Mouse (Mus musculus) midbrain, embryonic 15.5 days (tissue): Measurements from ENCODE around the gene Ccn5. TPM values are rescaled to one million over a fixed set of nuclear protein-coding genes. Genes with fewer than 3 reads are reported as not detected.
A peak's percentile ranks its signal among the peaks of the same experiment; 100 is the strongest.

ENCODE experiments used
- ATAC-seq: fragments of 200-750 bp; cut with Nextera tagmentation; replicated peaks from 2 replicates; pipeline ENCODE4 v1.8.0; 2017; ENCODE audit warnings: moderate TSS enrichment
- H3K27ac ChIP-seq: fragments of 300-500 bp; sonication (generic); 2 replicates; pipeline ENCODE4 v1.5.1; 2015; ENCODE audit warnings: mild to moderate bottlenecking, inconsistent platforms
- H3K27me3 ChIP-seq: fragments of 300-500 bp; sonication (generic); replicated peaks from 2 replicates; pipeline ENCODE4 v1.6.1; 2015; ENCODE audit warnings: inconsistent platforms
- H3K36me3 ChIP-seq: fragments of 300-500 bp; sonication (generic); replicated peaks from 2 replicates; pipeline ENCODE4 v1.6.1; 2015; ENCODE audit warnings: inconsistent platforms
- H3K4me1 ChIP-seq: fragments of 300-500 bp; sonication (generic); 2 replicates; pipeline ENCODE4 v1.6.1; 2015; ENCODE audit warnings: inconsistent platforms
- H3K4me2 ChIP-seq: fragments of 300-500 bp; sonication (generic); 2 replicates; pipeline ENCODE4 v1.6.1; 2015; ENCODE audit warnings: inconsistent platforms, mild to moderate bottlenecking, moderate library complexity
- H3K4me3 ChIP-seq: fragments of 300-500 bp; sonication (generic); 2 replicates; pipeline ENCODE4 v1.5.1; 2015; ENCODE audit warnings: mild to moderate bottlenecking, inconsistent platforms
- H3K9ac ChIP-seq: fragments of 300-500 bp; sonication (generic); 2 replicates; pipeline ENCODE4 v1.6.1; 2015; ENCODE audit warnings: mild to moderate bottlenecking, inconsistent platforms
- H3K9me3 ChIP-seq: fragments of 300-500 bp; sonication (generic); 2 replicates; pipeline ENCODE4 v1.6.1; 2016; ENCODE audit warnings: inconsistent platforms
- WGBS: fragments of 180-500 bp; shearing (Covaris S2); methylation state at CpG from one replicate; pipeline ENCODE4 v1.1.7; 2015; ENCODE audit warnings: mixed read lengths; 5-methylcytosine and 5-hydroxymethylcytosine counted together
- polyA plus RNA-seq: library from polyadenylated mRNA; unstranded; fragments of >200 nt; fragmentation: Nextera tagmentation; extraction: Ambion mirVana; gene quantifications from 2 replicates; pipeline ENCODE4 v1.2.1, GENCODE M21; 2015

Ccn5 gene
- polyA plus RNA-seq = 0.28 and 0.68 TPM in 2 replicates

DNA sequence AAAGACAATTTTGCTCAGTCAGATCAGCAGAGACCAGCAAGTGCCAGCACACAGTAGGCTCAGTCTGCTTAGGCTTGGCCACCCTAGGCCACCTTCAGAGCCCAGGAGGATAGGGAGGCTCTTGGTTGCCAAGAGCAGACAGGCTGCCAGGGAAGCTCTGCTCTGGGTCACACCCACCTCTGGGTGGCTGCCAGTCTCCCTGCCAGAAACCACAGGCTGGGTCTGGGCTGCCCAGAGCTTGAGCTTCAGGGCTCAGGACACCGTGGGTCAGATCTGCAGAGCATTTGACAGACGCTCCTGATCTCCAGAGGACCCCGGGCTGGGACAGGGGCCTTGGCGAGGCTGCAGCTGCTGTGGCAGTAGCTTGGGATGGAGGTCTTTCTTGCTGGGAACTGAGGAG lies at the start of gene Ccn5:
Ccn5 (plus strand) TSS at position 255 of the 400 bp plus-strand sequence.
- H3K4me2 ChIP-seq = no peak within 1 kb of the TSS
- no peaks in the 10 kb centered on the region for H3K9me3 ChIP-seq
- H3K4me1 ChIP-seq = no peaks in the 10 kb centered on the region
- no peak within 1 kb of the TSS for H3K9ac ChIP-seq
- 82% methylated on average over 4 of the region's 4 CpGs for WGBS
- no peak within 1 kb of the TSS for H3K27ac ChIP-seq
- H3K27me3 ChIP-seq = no peaks in the 10 kb centered on the region
- H3K36me3 ChIP-seq = no peaks in the 10 kb centered on the region
- no peak within 1 kb of the TSS for H3K4me3 ChIP-seq
- ATAC-seq = no peak

DNA sequence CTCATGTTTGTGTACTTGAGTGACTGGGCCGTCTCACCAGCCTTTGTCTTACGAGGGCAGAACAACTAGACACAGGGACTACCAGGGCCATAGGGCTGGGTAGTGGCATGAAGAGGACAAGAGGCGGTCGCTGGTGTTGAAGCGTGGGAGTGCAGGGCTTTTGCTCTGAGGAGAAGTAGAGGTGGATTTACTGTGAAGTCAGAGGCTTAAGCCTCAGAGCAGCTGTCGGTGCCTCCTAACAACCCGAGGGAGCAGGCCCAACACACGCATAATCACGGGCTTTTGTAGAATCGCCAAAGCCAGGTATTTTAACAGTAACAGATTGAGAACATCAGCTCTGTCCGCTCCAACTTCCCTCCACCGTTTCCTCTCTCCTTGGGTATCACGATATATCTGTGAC lies 44.0 kb upstream of the Ccn5 start:
- Histone ChIP-seq H3K4me1 (no peaks in the 10 kb centered on the region), H3K27me3 (no peaks in the 10 kb centered on the region), H3K4me3 (no peak overlapping the region), H3K27ac (no peak overlapping the region), H3K4me2 (no peak overlapping the region), H3K36me3 (no peaks in the 10 kb centered on the region), H3K9me3 (no peaks in the 10 kb centered on the region), H3K9ac (no peak overlapping the region)
- 9% methylated on average over 13 of the region's 13 CpGs for WGBS
- no peak for ATAC-seq

DNA sequence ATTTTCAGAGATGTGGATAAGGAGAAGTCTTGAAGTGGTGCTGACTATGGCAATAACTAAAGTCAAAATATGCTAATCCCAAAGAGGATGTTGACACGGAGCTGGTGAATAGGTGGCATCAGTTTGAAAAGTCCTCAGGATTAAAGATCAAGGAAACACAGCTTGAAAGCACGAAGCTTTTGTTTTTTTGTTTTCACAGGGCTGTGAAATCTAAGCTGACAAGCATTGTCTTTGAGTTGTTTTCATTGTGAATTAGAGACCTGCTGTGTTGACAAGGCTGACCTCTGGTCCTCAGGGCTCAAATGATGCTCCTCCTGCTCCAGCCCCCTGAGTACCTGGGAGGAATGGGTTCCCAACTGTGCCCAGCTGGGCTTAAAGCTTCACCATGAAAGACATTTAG lies 43.6 kb upstream of the Ccn5 start:
- Histone ChIP-seq H3K9ac (no peak overlapping the region), H3K27ac (no peak overlapping the region), H3K4me1 (no peaks in the 10 kb centered on the region), H3K9me3 (no peaks in the 10 kb centered on the region), H3K36me3 (no peaks in the 10 kb centered on the region), H3K4me2 (no peak overlapping the region), H3K27me3 (no peaks in the 10 kb centered on the region), H3K4me3 (no peak overlapping the region)
- ATAC-seq = no peak
- 0% methylated on average over 2 of the region's 2 CpGs for WGBS

DNA sequence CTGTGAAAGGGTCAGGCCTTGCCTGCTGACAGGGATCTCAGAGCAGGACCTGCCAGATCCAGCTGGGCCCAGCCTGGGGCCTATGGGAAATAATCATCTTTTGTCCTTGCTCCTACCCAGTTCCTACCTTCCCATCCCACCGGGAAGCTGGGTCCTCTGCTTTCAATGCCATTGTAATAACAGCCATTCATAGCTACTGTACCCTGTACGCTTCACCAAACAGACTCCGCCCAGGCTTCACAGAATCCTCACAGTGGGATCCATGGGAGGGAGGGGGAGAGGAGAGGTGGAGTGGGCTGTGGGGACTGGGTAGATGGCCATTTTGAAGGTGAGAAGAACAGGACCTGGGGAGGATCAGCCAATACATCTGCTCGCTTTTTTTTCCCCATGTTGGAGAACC lies 41.8 kb upstream of the Ccn5 start:
- H3K27ac ChIP-seq = no peak overlapping the region
- no peaks in the 10 kb centered on the region for H3K36me3 ChIP-seq
- no peak overlapping the region for H3K4me2 ChIP-seq
- no peaks in the 10 kb centered on the region for H3K4me1 ChIP-seq
- no peak for ATAC-seq
- 61% methylated on average over 4 of the region's 4 CpGs for WGBS
- no peaks in the 10 kb centered on the region for H3K27me3 ChIP-seq
- H3K9me3 ChIP-seq = no peaks in the 10 kb centered on the region
- H3K4me3 ChIP-seq = no peak overlapping the region
- H3K9ac ChIP-seq = no peak overlapping the region

DNA sequence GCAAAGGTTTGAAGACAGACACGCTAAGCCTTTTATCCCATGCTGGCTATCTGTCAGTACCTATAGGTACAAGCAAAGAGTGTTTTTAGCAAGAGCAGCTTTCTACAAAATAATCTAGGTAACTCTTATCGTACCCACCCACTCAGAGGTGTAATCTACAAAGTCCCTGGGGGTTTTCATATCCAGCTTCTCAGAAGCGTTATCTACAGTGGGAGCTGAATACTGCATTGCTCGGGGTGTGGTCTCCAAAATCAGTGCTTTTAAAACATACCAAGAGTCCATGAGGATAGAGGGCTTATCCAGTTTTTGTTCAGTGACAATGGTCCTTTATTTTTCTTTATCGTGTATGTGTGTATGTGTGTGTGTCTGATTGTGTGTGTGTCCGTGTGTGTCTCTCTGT lies 37.3 kb upstream of the Ccn5 start:
- Histone ChIP-seq H3K4me1 (no peaks in the 10 kb centered on the region), H3K9ac (no peak overlapping the region), H3K9me3 (no peaks in the 10 kb centered on the region), H3K4me3 (no peak overlapping the region), H3K36me3 (no peaks in the 10 kb centered on the region), H3K27me3 (no peaks in the 10 kb centered on the region), H3K27ac (no peak overlapping the region), H3K4me2 (no peak overlapping the region)
- ATAC-seq = no peak
- WGBS = 88% methylated on average over 6 of the region's 6 CpGs

DNA sequence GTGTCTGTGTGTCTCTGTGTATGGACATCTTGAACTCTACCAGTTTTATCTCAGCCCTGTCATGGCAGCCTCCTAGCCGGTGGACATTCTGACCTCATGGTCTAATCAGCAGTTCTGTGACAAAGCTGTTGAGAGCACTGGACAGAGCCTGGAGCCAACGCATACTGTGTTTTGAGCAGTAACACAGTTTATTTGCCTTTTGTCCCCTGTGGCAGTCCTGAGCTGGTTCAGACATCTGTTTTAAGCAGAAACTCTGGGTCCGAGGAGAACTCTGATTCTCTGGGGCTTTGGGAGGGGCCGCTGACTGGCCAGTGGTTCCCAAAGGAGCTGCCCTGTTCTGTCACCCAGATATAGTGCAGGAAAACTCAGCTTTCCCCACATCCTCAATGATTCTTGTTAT lies 36.8 kb upstream of the Ccn5 start:
- Histone ChIP-seq H3K4me3 (no peak overlapping the region), H3K9me3 (no peaks in the 10 kb centered on the region), H3K27me3 (no peaks in the 10 kb centered on the region), H3K4me1 (no peaks in the 10 kb centered on the region), H3K4me2 (no peak overlapping the region), H3K36me3 (no peaks in the 10 kb centered on the region), H3K9ac (no peak overlapping the region), H3K27ac (no peak overlapping the region)
- ATAC-seq = no peak
- 76% methylated on average over 4 of the region's 4 CpGs for whole genome bisulfite sequencing

DNA sequence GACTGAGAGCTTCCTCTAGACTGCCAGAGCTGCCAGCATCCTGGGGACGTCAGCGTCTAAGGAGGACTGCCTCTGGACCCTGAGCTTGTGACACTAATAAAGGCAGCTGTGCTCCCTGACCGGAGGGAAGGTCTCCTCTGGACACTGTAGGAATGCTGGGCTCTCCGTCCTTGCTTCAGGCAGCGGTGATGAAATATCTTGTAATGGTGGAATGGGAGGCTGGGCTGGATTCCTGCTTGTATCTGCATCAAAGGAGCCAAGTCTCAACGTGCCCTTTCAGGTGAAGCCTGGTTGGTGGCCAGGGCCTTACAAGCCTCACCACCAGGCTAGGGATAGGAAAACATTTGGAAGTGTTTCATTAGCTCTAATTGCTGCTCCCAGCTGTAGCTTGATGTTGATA lies 33.6 kb upstream of the Ccn5 start:
- no peak for ATAC-seq
- H3K4me3 ChIP-seq = no peak overlapping the region
- H3K9me3 ChIP-seq = no peaks in the 10 kb centered on the region
- no peaks in the 10 kb centered on the region for H3K4me1 ChIP-seq
- no peak overlapping the region for H3K4me2 ChIP-seq
- no peaks in the 10 kb centered on the region for H3K27me3 ChIP-seq
- no peak overlapping the region for H3K9ac ChIP-seq
- no peaks in the 10 kb centered on the region for H3K36me3 ChIP-seq
- 84% methylated on average over 6 of the region's 6 CpGs for WGBS
- H3K27ac ChIP-seq = no peak overlapping the region

DNA sequence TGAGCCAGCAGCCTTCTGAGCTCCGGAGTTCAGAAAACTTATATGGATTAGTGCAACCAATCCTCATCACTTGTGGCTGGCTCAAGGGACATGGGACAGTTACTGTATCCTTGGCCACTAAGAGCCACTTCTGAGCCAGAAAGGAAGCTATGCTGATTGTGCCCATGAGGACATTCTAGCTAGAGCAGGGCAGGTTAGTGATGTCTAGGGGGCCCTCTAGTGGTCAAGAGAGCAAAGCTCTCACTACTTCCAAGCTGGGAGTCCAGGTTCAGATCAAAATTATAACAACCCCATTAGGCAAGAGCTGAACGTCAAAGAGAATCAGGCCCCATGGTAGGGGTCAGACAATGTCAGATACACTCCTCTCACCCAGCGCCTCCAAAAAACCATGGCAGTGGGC lies 33.0 kb upstream of the Ccn5 start:
- no peak overlapping the region for H3K4me2 ChIP-seq
- ATAC-seq = 0 out of 2 replicates have a peak, but pooled peaks have one; percentile 58
- no peak overlapping the region for H3K4me3 ChIP-seq
- WGBS = 49% methylated on average over 3 of the region's 3 CpGs
- no peaks in the 10 kb centered on the region for H3K36me3 ChIP-seq
- no peak overlapping the region for H3K9ac ChIP-seq
- H3K9me3 ChIP-seq = no peaks in the 10 kb centered on the region
- H3K4me1 ChIP-seq = no peaks in the 10 kb centered on the region
- H3K27me3 ChIP-seq = no peaks in the 10 kb centered on the region
- no peak overlapping the region for H3K27ac ChIP-seq

DNA sequence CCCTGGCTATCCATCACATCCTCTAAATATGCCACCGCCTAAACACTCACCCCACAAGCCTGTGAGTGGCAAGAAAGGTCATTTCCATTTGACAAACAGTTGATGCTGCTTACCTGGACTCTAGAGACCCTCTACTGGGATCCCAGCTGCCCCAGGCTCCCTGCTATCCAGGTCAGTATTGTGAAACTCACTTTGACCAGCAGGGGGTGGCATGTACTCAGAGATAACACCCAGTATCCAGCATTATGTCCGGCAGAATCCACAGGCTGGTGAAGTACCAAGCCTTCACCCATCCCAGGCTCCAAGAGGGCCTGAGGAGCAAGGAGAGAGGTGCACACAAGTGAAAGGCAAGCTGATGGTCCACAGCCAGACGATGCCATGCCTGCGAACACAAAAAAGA lies 32.2 kb upstream of the Ccn5 start:
- no peak overlapping the region for H3K4me3 ChIP-seq
- H3K4me2 ChIP-seq = no peak overlapping the region
- WGBS = 76% methylated on average over 4 of the region's 4 CpGs
- ATAC-seq = no peak
- no peak overlapping the region for H3K27ac ChIP-seq
- no peaks in the 10 kb centered on the region for H3K4me1 ChIP-seq
- no peaks in the 10 kb centered on the region for H3K27me3 ChIP-seq
- no peaks in the 10 kb centered on the region for H3K9me3 ChIP-seq
- H3K9ac ChIP-seq = no peak overlapping the region
- no peaks in the 10 kb centered on the region for H3K36me3 ChIP-seq

DNA sequence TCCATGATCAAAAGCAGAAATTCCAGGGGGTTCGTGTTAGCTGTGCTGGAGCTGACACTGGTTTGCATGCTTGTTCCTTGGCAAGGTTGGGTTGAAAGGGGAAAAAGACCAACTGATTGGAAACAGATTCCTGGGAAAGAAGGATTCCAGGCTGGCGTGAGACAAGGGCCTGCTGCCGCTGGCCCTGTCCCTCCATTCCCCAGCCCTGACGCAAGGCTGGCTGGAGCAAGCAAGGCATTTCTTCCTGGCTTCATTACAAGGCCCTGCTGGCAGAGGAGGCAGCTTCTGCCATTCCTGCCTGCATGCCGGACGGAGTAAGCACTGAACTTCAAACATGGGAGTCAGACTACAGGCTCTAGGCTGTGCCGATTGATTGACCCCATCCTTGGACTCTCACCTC lies 22.2 kb upstream of the Ccn5 start:
- WGBS = 80% methylated on average over 7 of the region's 7 CpGs

DNA sequence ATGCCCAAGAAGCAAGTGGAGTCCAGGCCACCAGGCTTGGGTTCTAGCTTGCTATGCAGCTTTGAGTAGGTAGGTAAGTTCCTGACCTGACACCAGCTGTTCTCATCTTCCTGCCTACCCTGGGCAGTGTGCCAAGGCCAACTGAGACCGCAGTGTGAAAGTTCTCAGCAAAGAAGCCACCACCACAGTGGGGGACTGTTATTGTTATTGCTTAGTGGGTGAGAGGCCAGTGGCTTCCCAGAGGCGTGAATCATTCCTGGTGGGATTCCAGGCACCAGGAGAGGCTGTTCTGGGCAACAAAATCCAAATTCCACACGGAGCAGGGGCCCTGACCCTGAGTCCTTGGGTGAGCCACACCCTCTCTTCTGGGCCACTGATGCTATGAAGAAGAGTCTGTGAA lies 19.8 kb upstream of the Ccn5 start:
- Histone ChIP-seq H3K9ac (no peak overlapping the region), H3K27ac (no peak overlapping the region), H3K4me1 (no peaks in the 10 kb centered on the region), H3K4me3 (no peak overlapping the region), H3K4me2 (no peak overlapping the region), H3K36me3 (no peaks in the 10 kb centered on the region), H3K9me3 (no peaks in the 10 kb centered on the region), H3K27me3 (no peaks in the 10 kb centered on the region)
- WGBS = 40% methylated on average over 3 of the region's 3 CpGs
- no peak for ATAC-seq

More for the DNA sequence above, 22.2 kb upstream of the Ccn5 start:
- no peaks in the 10 kb centered on the region for H3K4me1 ChIP-seq
- no peaks in the 10 kb centered on the region for H3K27me3 ChIP-seq
- H3K4me2 ChIP-seq = no peak overlapping the region
- H3K9me3 ChIP-seq = no peaks in the 10 kb centered on the region
- H3K36me3 ChIP-seq = no peaks in the 10 kb centered on the region
- no peak overlapping the region for H3K4me3 ChIP-seq
- H3K27ac ChIP-seq = no peak overlapping the region
- no peak for ATAC-seq
- H3K9ac ChIP-seq = no peak overlapping the region

DNA sequence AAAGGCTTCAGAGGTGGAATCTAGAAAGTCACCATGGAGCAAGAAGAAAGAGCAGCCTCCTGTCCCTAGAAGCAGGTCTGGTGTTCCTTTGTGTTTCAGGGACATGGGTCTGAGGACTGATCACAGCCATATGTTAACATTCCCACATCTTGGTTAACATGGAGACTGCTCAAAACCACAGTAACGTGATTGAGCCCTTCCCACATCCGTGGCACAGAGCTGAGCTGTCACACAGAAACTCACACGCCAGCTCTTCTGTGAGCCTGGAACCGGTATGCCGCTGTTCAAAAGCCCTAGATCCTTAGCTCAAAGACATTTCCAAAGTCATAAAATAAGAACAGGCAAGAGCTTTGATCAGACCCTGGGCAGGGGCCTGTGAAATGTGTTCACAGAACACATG lies 19.3 kb upstream of the Ccn5 start:
- Histone ChIP-seq H3K4me3 (no peak overlapping the region), H3K27me3 (no peaks in the 10 kb centered on the region), H3K36me3 (no peaks in the 10 kb centered on the region), H3K27ac (no peak overlapping the region), H3K4me2 (no peak overlapping the region), H3K9ac (no peak overlapping the region), H3K9me3 (no peaks in the 10 kb centered on the region), H3K4me1 (no peaks in the 10 kb centered on the region)
- WGBS = 78% methylated on average over 5 of the region's 5 CpGs
- ATAC-seq = no peak

DNA sequence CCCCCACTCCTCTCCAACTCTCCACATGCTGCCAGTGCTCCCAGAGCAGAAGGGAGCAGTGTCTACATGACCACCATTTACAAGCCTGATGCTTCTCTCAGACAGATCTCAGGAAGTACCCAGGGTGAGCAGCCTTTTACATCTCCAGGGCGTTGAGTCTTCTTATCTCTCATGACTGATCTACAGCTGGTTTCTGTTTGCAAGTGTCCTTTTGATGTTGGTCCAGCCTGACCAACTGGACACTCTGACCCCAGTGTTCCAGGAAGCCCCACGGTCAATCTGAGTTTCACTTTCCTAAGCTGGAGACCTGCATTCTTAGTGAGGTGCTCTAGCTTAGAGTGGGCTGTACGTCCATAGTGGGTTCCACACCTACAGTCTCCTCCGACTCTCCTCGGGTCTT lies 16.8 kb upstream of the Ccn5 start:
- H3K9me3 ChIP-seq = no peaks in the 10 kb centered on the region
- H3K4me3 ChIP-seq = no peak overlapping the region
- 81% methylated on average over 5 of the region's 5 CpGs for WGBS
- no peaks in the 10 kb centered on the region for H3K36me3 ChIP-seq
- no peaks in the 10 kb centered on the region for H3K4me1 ChIP-seq
- no peaks in the 10 kb centered on the region for H3K27me3 ChIP-seq
- no peak overlapping the region for H3K27ac ChIP-seq
- no peak overlapping the region for H3K4me2 ChIP-seq
- H3K9ac ChIP-seq = no peak overlapping the region
- no peak for ATAC-seq

DNA sequence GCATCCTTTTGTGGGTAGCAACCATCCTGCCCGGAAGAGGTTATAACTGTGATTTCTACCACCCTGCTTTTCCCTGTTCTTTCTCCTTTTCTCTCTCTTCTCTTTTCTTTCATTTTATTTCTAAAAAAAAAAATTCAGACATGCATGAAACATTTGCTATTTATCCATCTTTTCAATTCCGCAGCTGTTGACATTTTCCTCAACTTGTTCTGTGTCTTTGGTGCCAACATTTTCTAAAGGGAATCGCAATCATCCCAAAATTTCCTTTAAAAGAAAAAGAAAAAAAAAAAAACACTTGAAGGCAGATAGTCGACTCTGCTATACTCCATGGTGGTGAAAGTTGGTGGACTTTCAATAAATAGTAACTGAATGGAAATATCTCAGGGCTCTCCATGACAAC lies 11.5 kb upstream of the Ccn5 start:
- no peak overlapping the region for H3K27ac ChIP-seq
- no peak overlapping the region for H3K9ac ChIP-seq
- ATAC-seq = no peak
- no peak overlapping the region for H3K4me3 ChIP-seq
- H3K27me3 ChIP-seq = no peaks in the 10 kb centered on the region
- H3K4me2 ChIP-seq = no peak overlapping the region
- H3K9me3 ChIP-seq = no peaks in the 10 kb centered on the region
- H3K4me1 ChIP-seq = no peaks in the 10 kb centered on the region
- 91% methylated on average over 4 of the region's 4 CpGs for WGBS
- no peaks in the 10 kb centered on the region for H3K36me3 ChIP-seq
